Mouse (Mus musculus) erythroblast, embryonic 14.5 days (primary cell): ENCODE data around the gene Ddx19b.

Experiments used
- GATA1 ChIP-seq: IDR thresholded peaks from 2 replicates; pipeline ENCODE4 v1.6.1; 2012; ENCODE audit warnings: low read length, inconsistent platforms, mixed read lengths
- TAL1 ChIP-seq: IDR thresholded peaks from 3 replicates; pipeline ENCODE4 v1.6.1; 2012; ENCODE audit warnings: low read length, inconsistent platforms, mixed read lengths

DNA sequence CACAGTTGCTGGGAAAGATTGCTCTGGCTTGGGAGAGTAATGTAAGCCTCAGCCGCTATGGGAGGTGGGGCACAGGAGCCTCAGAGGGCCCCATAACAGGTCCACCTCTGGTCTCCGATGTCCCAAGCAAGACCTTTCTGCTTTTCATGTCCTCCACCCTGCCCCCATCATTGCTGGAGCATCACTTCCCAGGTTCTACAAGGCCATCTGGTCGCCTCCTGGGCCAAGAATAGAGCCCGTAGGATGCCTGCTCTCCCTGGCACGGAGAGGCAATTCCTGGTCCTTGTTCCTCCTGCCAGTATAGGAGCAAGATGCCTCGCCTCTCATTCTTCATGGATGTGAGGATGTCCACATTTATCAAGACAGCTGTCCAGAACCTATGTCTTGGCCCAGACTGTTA, 71.6 kb downstream of the Ddx19b start:
- TF ChIP-seq TAL1: no peak
- no peak for TF ChIP-seq GATA1
